In the genomic region with DNA sequence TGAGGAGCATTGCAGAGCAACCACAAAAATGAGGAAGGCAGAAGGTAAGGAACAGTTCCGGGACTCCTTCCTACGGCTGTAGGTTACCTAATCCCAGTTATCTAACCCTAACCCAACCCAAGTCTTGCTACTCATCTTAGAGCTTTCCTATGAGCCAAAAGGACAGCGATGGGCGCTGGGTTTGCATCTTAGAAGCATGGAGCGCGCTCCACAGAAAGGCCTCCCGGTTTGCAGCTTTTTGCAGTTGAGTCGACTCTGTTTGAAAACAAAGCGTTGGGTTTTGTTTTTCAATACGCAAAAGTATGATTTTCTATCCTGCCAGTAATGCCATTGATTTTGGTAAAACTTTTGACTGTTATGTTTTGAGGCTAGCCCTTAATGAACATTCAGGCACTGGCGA, we compare ENCODE assay signal across 9 mouse cellular contexts. TPM values are rescaled to one million over a fixed set of nuclear protein-coding genes. Genes with fewer than 3 reads are reported as not detected.
DNase-seq lines count a peak whose midpoint lies in the region; ATAC-seq and TF ChIP-seq lines count a peak whose summit lies in the region.
"Had no signal": no experiment of that assay in that cellular context is flagged by ENCODE, and none has a peak within 500 bp of the region (broad histone marks: within the 10 kb centered on the region; RNA-seq: fewer than 3 reads in every experiment).

No protein-coding gene starts in this region.

- H3K4me1 ChIP-seq in embryonic facial prominence, embryonic 13.5 days = peaks cover 7% of the 10 kb centered on the region; the same call in 1 of the 2 replicates
- 0 out of 2 replicates have a peak, but pooled peaks cover 4% of the 10 kb centered on the region for H3K4me1 ChIP-seq in intestine, postnatal 0 days (replicated peaks; ENCODE audit: control insufficient read depth, insufficient read depth, low read length)
- peaks cover 20% of the 10 kb centered on the region for H3K4me1 ChIP-seq in neural tube, embryonic 15.5 days

- H3K9me3 ChIP-seq in embryonic facial prominence, embryonic 13.5 days = no peaks in the 10 kb centered on the region
- no peaks in the 10 kb centered on the region for H3K9me3 ChIP-seq in intestine, postnatal 0 days (ENCODE audit: control insufficient read depth)
- no peaks in the 10 kb centered on the region for H3K9me3 ChIP-seq in neural tube, embryonic 15.5 days (replicated peaks)

- H3K9ac ChIP-seq in embryonic facial prominence, embryonic 13.5 days = peak overlapping the region; percentile 44
- no peak overlapping the region for H3K9ac ChIP-seq in intestine, postnatal 0 days (ENCODE audit: low read depth, low read length)
- 0 out of 2 replicates have a peak overlapping the region, but pooled peaks have one; percentile 6 for H3K9ac ChIP-seq in neural tube, embryonic 15.5 days (replicated peaks)

- H3K4me2 ChIP-seq in embryonic facial prominence, embryonic 13.5 days = peak overlapping the region; percentile 57
- H3K4me2 ChIP-seq in intestine, postnatal 0 days (replicated peaks; ENCODE audit: low read depth) = peak overlapping the region; percentile 57
- peak overlapping the region; percentile 50 for H3K4me2 ChIP-seq in neural tube, embryonic 15.5 days

- intact Hi-C loops in left cerebral cortex, postnatal 4 days (cut with DNase I) = loop anchor here (10.0 kb wide), 1 partner anchor 761 kb away; no protein-coding TSS in a partner anchor

- no peak overlapping the region for H3K27ac ChIP-seq in embryonic facial prominence, embryonic 13.5 days
- no peak overlapping the region for H3K27ac ChIP-seq in intestine, postnatal 0 days (ENCODE audit: low read depth, low read length)
- no peak overlapping the region for H3K27ac ChIP-seq in neural tube, embryonic 15.5 days (replicated peaks)

- WGBS in embryonic facial prominence, embryonic 13.5 days = 2% methylated on average over 11 of the region's 11 CpGs
- 6% methylated on average over 11 of the region's 11 CpGs for WGBS in intestine, postnatal 0 days
- WGBS in neural tube, embryonic 15.5 days = 5% methylated on average over 11 of the region's 11 CpGs

- no peak for ATAC-seq in embryonic facial prominence, embryonic 13.5 days (ENCODE audit: insufficient number of reproducible peaks, insufficient read depth, low FRiP score, low TSS enrichment, low read depth)
- ATAC-seq in intestine, postnatal 0 days = no peak
- no peak for ATAC-seq in neural tube, embryonic 15.5 days (ENCODE audit: low FRiP score)

- H3K36me3 ChIP-seq in embryonic facial prominence, embryonic 13.5 days = no peaks in the 10 kb centered on the region
- H3K36me3 ChIP-seq in intestine, postnatal 0 days (ENCODE audit: control insufficient read depth, insufficient read depth) = no peaks in the 10 kb centered on the region
- H3K36me3 ChIP-seq in neural tube, embryonic 15.5 days = no peaks in the 10 kb centered on the region

- peaks cover 23% of the 10 kb centered on the region for H3K27me3 ChIP-seq in embryonic facial prominence, embryonic 13.5 days
- 0 out of 2 replicates have a peak, but pooled peaks cover 1% of the 10 kb centered on the region for H3K27me3 ChIP-seq in intestine, postnatal 0 days (replicated peaks; ENCODE audit: control insufficient read depth, insufficient read depth, low read length)
- H3K27me3 ChIP-seq in neural tube, embryonic 15.5 days (replicated peaks) = peaks cover 24% of the 10 kb centered on the region

- peak; percentile 27 to 32 for DNase-seq in left cerebral cortex, adult 18-20 months (ENCODE audit: low spot score in 2 of 2)
- DNase-seq in left cerebral cortex, postnatal 4 days = no peak
- no peak for DNase-seq in thymus, postnatal 25 days
- DNase-seq in MN1 (ENCODE audit: low spot score) = no peak
- no peak for DNase-seq in right cerebral cortex, postnatal 4 days

- no peak for TF ChIP-seq CTCF in intestine, postnatal 0 days (IDR thresholded peaks at IDR 0.05; ENCODE audit: low read depth)

- peak overlapping the region; percentile 46 for H3K4me3 ChIP-seq in embryonic facial prominence, embryonic 13.5 days
- H3K4me3 ChIP-seq in intestine, postnatal 0 days (ENCODE audit: low read depth, low read length) = peak overlapping the region; percentile 22
- H3K4me3 ChIP-seq in neural tube, embryonic 15.5 days (replicated peaks) = peak overlapping the region; percentile 43

RNA-seq across cellular contexts. Expression of gene Gpx5, which starts 28.6 kb away (rescaled TPM):
- not detected for total RNA-seq in left cerebral cortex, adult 18-20 months (2021)
- not detected for total RNA-seq in left cerebral cortex, postnatal 4 days (2021)
- polyA plus RNA-seq in embryonic facial prominence, embryonic 13.5 days (2015; fragmentation: Nextera tagmentation; extraction: Ambion mirVana) = not detected in 2 replicates
- not detected in 2 replicates for polyA plus RNA-seq in intestine, postnatal 0 days (2015; fragmentation: Nextera tagmentation; extraction: Ambion mirVana)
- polyA plus RNA-seq in neural tube, embryonic 15.5 days (2015; fragmentation: Nextera tagmentation; extraction: Ambion mirVana) = not detected in 2 replicates

RNA-seq across cellular contexts. Expression of gene Gpx6, which starts 48.0 kb away (rescaled TPM):
- total RNA-seq in left cerebral cortex, adult 18-20 months (2021) = under 1 TPM; 0.33 to 0.37 TPM
- not detected for total RNA-seq in left cerebral cortex, postnatal 4 days (2021)
- polyA plus RNA-seq in embryonic facial prominence, embryonic 13.5 days (2015; fragmentation: Nextera tagmentation; extraction: Ambion mirVana) = 0.38 and 0.39 TPM in 2 replicates
- polyA plus RNA-seq in intestine, postnatal 0 days (2015; fragmentation: Nextera tagmentation; extraction: Ambion mirVana) = not detected in 2 replicates
- 0.24 and 0.27 TPM in 2 replicates for polyA plus RNA-seq in neural tube, embryonic 15.5 days (2015; fragmentation: Nextera tagmentation; extraction: Ambion mirVana)
- polyA plus RNA-seq: large intestine, adult 2 months had no signal

Comparison
In these comparisons a context has a peak if more than half of its experiments do, and no peak if none do; other contexts are left out.
1. DNase-seq: peak in left cerebral cortex, adult 18-20 months (2 of 2); none in left cerebral cortex, postnatal 4 days (single experiment), thymus, postnatal 25 days (single experiment), MN1 (single experiment) and right cerebral cortex, postnatal 4 days (single experiment).
2. Peak in every context shown above with its lines, with median percentiles within 50 percentile points of each other: H3K4me2 ChIP-seq and H3K4me3 ChIP-seq.